Mouse (Mus musculus) MEL (cell line): ENCODE measurements at regions not wholly inside any gene's neighbourhood (a gene's known extent, or its start where the extent isn't known, plus 50 kb on each side); places are given as distances from the start of the nearest gene placed in this dataset.

Experiments
- DNase-seq: peaks from one replicate; pipeline ENCODE4 v3.0.0; 2011; ENCODE audit warnings: low read depth, low spot score
- H3K27ac ChIP-seq: 2 replicates; pipeline ENCODE4 v1.5.1; 2012; ENCODE audit warnings: low read depth, mild to moderate bottlenecking, control low read depth, low read length, moderate library complexity; ENCODE audit not compliant: control insufficient read depth
- H3K27me3 ChIP-seq, 2 experiments: fragments of 150-350 bp in 1 of 2; sonication (generic) in 1 of 2; 2 replicates each; pipeline ENCODE4 v1.6.1; 2012; ENCODE audit warnings: low read length in 2 of 2, mild to moderate bottlenecking in 2 of 2, improper control_type of control experiment in 1 of 2, moderate library complexity in 1 of 2; ENCODE audit not compliant: insufficient read depth in 2 of 2, control insufficient read depth in 1 of 2
- H3K36me3 ChIP-seq, 2 experiments: 2 replicates each; pipeline ENCODE4 v1.6.1; 2012 to 2014; ENCODE audit warnings: low read length in 2 of 2, improper control_type of control experiment in 1 of 2, inconsistent platforms in 1 of 2, mild to moderate bottlenecking in 1 of 2; ENCODE audit not compliant: insufficient read depth in 2 of 2, control insufficient read depth in 1 of 2
- H3K4me1 ChIP-seq, 2 experiments: fragments of 150-350 bp in 1 of 2; sonication (generic) in 1 of 2; 2 replicates each; pipeline ENCODE4 v1.6.1; 2012; ENCODE audit warnings: low read length in 2 of 2, improper control_type of control experiment in 1 of 2, mild to moderate bottlenecking in 1 of 2; ENCODE audit not compliant: insufficient read depth in 2 of 2, control insufficient read depth in 1 of 2
- H3K4me3 ChIP-seq, 2 experiments: fragments of 150-350 bp in 1 of 2; sonication (generic) in 1 of 2; 2 replicates each; pipeline ENCODE4 v1.5.1; 2012; ENCODE audit warnings: low read depth in 2 of 2, low read length in 2 of 2, mild to moderate bottlenecking in 2 of 2, moderate library complexity in 2 of 2, control low read depth in 1 of 2, improper control_type of control experiment in 1 of 2; ENCODE audit not compliant: control insufficient read depth in 1 of 2, insufficient read depth in 1 of 2
- H3K79me2 ChIP-seq: 2 replicates; pipeline ENCODE4 v1.6.1; 2012; ENCODE audit warnings: mild to moderate bottlenecking, low read length, moderate library complexity; ENCODE audit not compliant: control insufficient read depth, poor library complexity, insufficient read depth
- H3K9ac ChIP-seq: 2 replicates; pipeline ENCODE4 v1.6.1; 2012; ENCODE audit warnings: low read depth, mild to moderate bottlenecking, control low read depth, low read length, moderate library complexity; ENCODE audit not compliant: control insufficient read depth, poor library complexity, severe bottlenecking
- H3K9me3 ChIP-seq: fragments of 150-350 bp; sonication (generic); replicated peaks from 2 replicates; pipeline ENCODE4 v1.6.1; 2012; ENCODE audit warnings: mild to moderate bottlenecking, low read length, improper control_type of control experiment, moderate library complexity; ENCODE audit not compliant: insufficient read depth
- CHD2 ChIP-seq: IDR thresholded peaks from 2 replicates; pipeline ENCODE4 v1.6.1; 2011; ENCODE audit warnings: low read length, improper control_type of control experiment
- CTCF ChIP-seq, 3 experiments: IDR thresholded peaks in 2 of 3; conservative IDR thresholded peaks in 1 of 3; 2 replicates each; pipeline ENCODE4 v1.5.1; 2011 to 2012; ENCODE audit warnings: low read length in 3 of 3, low read depth in 2 of 3, mild to moderate bottlenecking in 2 of 3, improper control_type of control experiment in 1 of 3, inconsistent platforms in 1 of 3, mixed read lengths in 1 of 3, moderate library complexity in 1 of 3; ENCODE audit not compliant: control insufficient read depth in 1 of 3, insufficient read depth in 1 of 3, poor library complexity in 1 of 3, severe bottlenecking in 1 of 3
- E2F4 ChIP-seq: IDR thresholded peaks from 2 replicates; pipeline ENCODE4 v1.6.1; 2011; ENCODE audit warnings: low read depth, low read length, improper control_type of control experiment, borderline replicate concordance
- ELF1 ChIP-seq: IDR thresholded peaks from 2 replicates; pipeline ENCODE4 v1.6.1; 2014; ENCODE audit warnings: low read depth, mild to moderate bottlenecking, inconsistent platforms, low read length, improper control_type of control experiment, moderate library complexity
- ETS1 ChIP-seq: IDR thresholded peaks from 2 replicates; pipeline ENCODE4 v1.6.1; 2012; ENCODE audit warnings: low read depth, mild to moderate bottlenecking, inconsistent platforms, low read length, improper control_type of control experiment, moderate library complexity
- GABPA ChIP-seq: IDR thresholded peaks from 2 replicates; pipeline ENCODE4 v1.6.1; 2012; ENCODE audit warnings: low read depth, mild to moderate bottlenecking, inconsistent platforms, low read length, improper control_type of control experiment, moderate library complexity
- GATA1 ChIP-seq: IDR thresholded peaks from 2 replicates; pipeline ENCODE4 v1.6.1; 2011; ENCODE audit warnings: low read depth, low read length, improper control_type of control experiment
- JUND ChIP-seq: IDR thresholded peaks from 2 replicates; pipeline ENCODE4 v1.6.1; 2011; ENCODE audit warnings: low read depth, mild to moderate bottlenecking, improper control_type of control experiment, low read length
- KAT2A ChIP-seq: conservative IDR thresholded peaks from 2 replicates; pipeline ENCODE4 v1.6.1; 2012; ENCODE audit warnings: low read depth, low read length, improper control_type of control experiment, inconsistent platforms
- MAFK ChIP-seq: IDR thresholded peaks from 2 replicates; pipeline ENCODE4 v1.6.1; 2011; ENCODE audit warnings: low read depth, mild to moderate bottlenecking, low read length, improper control_type of control experiment, borderline replicate concordance
- MAX ChIP-seq: IDR thresholded peaks from 2 replicates; pipeline ENCODE4 v1.6.1; 2011; ENCODE audit warnings: low read length, improper control_type of control experiment
- MXI1 ChIP-seq: IDR thresholded peaks from 2 replicates; pipeline ENCODE4 v1.6.1; 2011; ENCODE audit warnings: mild to moderate bottlenecking, low read depth, low read length, improper control_type of control experiment
- MYC ChIP-seq: IDR thresholded peaks from 2 replicates; pipeline ENCODE4 v1.6.1; 2011; ENCODE audit warnings: low read depth, mild to moderate bottlenecking, low read length, improper control_type of control experiment, moderate library complexity
- NELFE ChIP-seq: IDR thresholded peaks from 2 replicates; pipeline ENCODE4 v1.6.1; 2011; ENCODE audit warnings: low read depth, low read length, improper control_type of control experiment
- NRF1 ChIP-seq: IDR thresholded peaks from 2 replicates; pipeline ENCODE4 v1.6.1; 2014; ENCODE audit warnings: low read depth, mild to moderate bottlenecking, inconsistent platforms, low read length, improper control_type of control experiment, moderate library complexity; ENCODE audit not compliant: poor library complexity, insufficient read depth, severe bottlenecking
- POLR2A ChIP-seq, 2 experiments: IDR thresholded peaks; 2 replicates each; pipeline ENCODE4 v1.6.1; 2011 to 2012; ENCODE audit warnings: low read length in 2 of 2, mild to moderate bottlenecking in 2 of 2, control low read depth in 1 of 2, improper control_type of control experiment in 1 of 2, low read depth in 1 of 2, moderate library complexity in 1 of 2; ENCODE audit not compliant: control insufficient read depth in 1 of 2, insufficient read depth in 1 of 2, poor library complexity in 1 of 2
- POLR2AphosphoS2 ChIP-seq: IDR thresholded peaks from 2 replicates; pipeline ENCODE4 v1.6.1; 2011; ENCODE audit warnings: low read length, improper control_type of control experiment
- RAD21 ChIP-seq: IDR thresholded peaks from 2 replicates; pipeline ENCODE4 v1.6.1; 2011; ENCODE audit warnings: mild to moderate bottlenecking, low read depth, low read length, improper control_type of control experiment
- SIN3A ChIP-seq: IDR thresholded peaks from 2 replicates; pipeline ENCODE4 v1.6.1; 2012; ENCODE audit warnings: low read length, improper control_type of control experiment, inconsistent platforms
- SMC3 ChIP-seq: IDR thresholded peaks from 2 replicates; pipeline ENCODE4 v1.6.1; 2011; ENCODE audit warnings: low read depth, low read length, improper control_type of control experiment
- TBP ChIP-seq: IDR thresholded peaks from 2 replicates; pipeline ENCODE4 v1.8.0; 2011; ENCODE audit warnings: low read depth, low read length, improper control_type of control experiment
- TCF12 ChIP-seq: IDR thresholded peaks from 2 replicates; pipeline ENCODE4 v1.6.1; 2014; ENCODE audit warnings: low read depth, mild to moderate bottlenecking, inconsistent platforms, low read length, improper control_type of control experiment, moderate library complexity
- USF1 ChIP-seq: IDR thresholded peaks from 2 replicates; pipeline ENCODE4 v1.6.1; 2014; ENCODE audit warnings: low read depth, mild to moderate bottlenecking, inconsistent platforms, low read length, improper control_type of control experiment, moderate library complexity
- ZC3H11A ChIP-seq: IDR thresholded peaks from 2 replicates; pipeline ENCODE4 v1.6.1; 2012; ENCODE audit warnings: low read depth, mild to moderate bottlenecking, inconsistent platforms, low read length, improper control_type of control experiment
- ZNF384 ChIP-seq: IDR thresholded peaks from 2 replicates; pipeline ENCODE4 v1.6.1; 2012; ENCODE audit warnings: low read depth, mild to moderate bottlenecking, inconsistent platforms, low read length, improper control_type of control experiment

DNA sequence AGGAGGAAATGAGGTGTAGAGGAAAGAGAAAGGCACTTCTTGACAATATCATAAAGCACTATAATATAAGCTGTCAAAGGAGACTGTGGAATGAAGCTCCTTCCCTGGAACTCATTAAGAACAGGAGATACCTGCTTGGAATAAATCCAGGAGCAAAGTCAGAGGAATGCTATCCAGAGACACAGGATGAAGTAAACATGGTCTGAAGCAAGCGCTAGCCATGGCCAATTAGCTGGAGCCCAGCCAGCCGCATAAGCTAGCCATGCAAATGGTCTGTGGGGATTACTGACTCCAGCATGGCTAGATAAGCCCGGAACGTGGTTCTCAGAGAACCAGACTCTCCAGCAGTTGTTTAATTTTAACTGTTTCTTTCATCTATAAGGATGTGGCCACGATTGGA lies 54.9 kb upstream of the Gpc3 start:
- Histone ChIP-seq H3K4me3 (no peak overlapping the region), H3K9ac (no peak overlapping the region), H3K36me3 (no peaks in the 10 kb centered on the region)
- no peak for DNase-seq
- TF ChIP-seq KAT2A (no peak), MAX (no peak), NRF1 (no peak), CHD2 (no peak), USF1 (no peak), TBP (no peak), E2F4 (no peak), ZNF384 (no peak), RAD21 (no peak), GATA1 (no peak), NELFE (no peak), GABPA (no peak), SIN3A (no peak), MAFK (no peak), ETS1 (no peak)
- TF ChIP-seq, all 39 proteins: peak for 0
- no peak overlapping the region for H3K27ac ChIP-seq
- H3K27me3 ChIP-seq, result no peaks in the 10 kb centered on the region
- no peaks in the 10 kb centered on the region for H3K9me3 ChIP-seq
- H3K79me2 ChIP-seq, result no peaks in the 10 kb centered on the region
- H3K4me1 ChIP-seq, result no peaks in the 10 kb centered on the region

DNA sequence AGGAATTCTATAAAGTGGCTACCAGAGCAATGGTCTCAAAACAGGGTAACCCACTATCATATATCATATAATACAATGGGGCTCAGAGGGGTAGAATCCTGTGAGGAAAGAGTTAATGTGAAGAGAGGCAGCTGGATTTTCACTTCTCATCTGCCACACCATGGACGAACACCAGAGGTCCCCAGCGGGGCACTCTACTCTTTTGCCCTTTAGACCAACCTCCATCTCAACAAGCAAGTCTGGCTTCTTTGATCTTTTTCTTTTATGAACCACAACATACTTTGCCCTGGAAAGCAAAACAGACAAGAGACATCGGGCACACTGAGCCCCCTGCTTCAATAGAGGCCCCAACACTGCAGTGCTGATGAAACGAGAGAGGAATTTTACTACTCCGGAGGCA lies 65.3 kb upstream of the Gpc3 start:
- peak in 2 of 3 experiments; percentile 8; a peak in 1 of 6 replicates for TF ChIP-seq CTCF (IDR thresholded peaks at IDR 0.05 in 2 of 3, conservative IDR thresholded peaks at IDR 0.05 in 1 of 3; ENCODE audit: control insufficient read depth in 1 of 3, insufficient read depth in 1 of 3, low read depth in 2 of 3, low read length in 3 of 3, poor library complexity in 1 of 3, severe bottlenecking in 1 of 3)
- TF ChIP-seq ZC3H11A, result no peak
- no peaks in the 10 kb centered on the region for H3K27me3 ChIP-seq
- H3K9ac ChIP-seq, result no peak overlapping the region
- peak; percentile 1 for DNase-seq
- no peaks in the 10 kb centered on the region for H3K79me2 ChIP-seq
- no peaks in the 10 kb centered on the region for H3K4me1 ChIP-seq
- H3K9me3 ChIP-seq, result no peaks in the 10 kb centered on the region
- no peak overlapping the region for H3K4me3 ChIP-seq
- H3K36me3 ChIP-seq, result no peaks in the 10 kb centered on the region
- H3K27ac ChIP-seq, result no peak overlapping the region

DNA sequence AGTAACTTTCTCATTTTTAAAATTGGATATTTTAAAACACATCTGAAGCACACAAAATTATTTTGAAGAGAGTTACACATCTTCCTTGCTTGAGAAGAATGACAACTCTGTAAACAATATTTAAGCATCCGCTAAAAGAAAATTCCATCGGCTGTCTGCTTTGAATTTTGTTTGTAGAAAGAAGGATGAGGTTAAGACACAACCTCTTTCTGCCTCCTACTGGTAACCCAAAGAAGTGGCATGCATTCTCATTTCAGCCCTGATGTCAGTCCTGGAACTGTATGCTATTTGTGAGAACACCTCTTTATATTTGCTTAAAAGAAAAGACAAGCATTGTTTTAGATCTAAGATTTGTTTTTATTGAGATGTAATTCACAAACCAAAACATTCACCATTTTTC lies 80.6 kb upstream of the Gpc3 start:
- TF ChIP-seq MAFK, result no peak
- no peak for TF ChIP-seq ELF1
- no peak for TF ChIP-seq ZNF384
- TF ChIP-seq CHD2, result no peak
- TF ChIP-seq POLR2A (IDR thresholded peaks at IDR 0.05; ENCODE audit: control insufficient read depth in 1 of 2, insufficient read depth in 1 of 2, low read depth in 1 of 2, low read length in 2 of 2, poor library complexity in 1 of 2), result no peak
- TF ChIP-seq MYC, result no peak
- TF ChIP-seq NRF1, result no peak
- TF ChIP-seq MXI1, result no peak
- no peak for TF ChIP-seq POLR2AphosphoS2
- TF ChIP-seq JUND, result no peak
- no peak for TF ChIP-seq SMC3
- TF ChIP-seq TCF12, result no peak
- DNase-seq, result no peak
- Histone ChIP-seq H3K27me3 (no peaks in the 10 kb centered on the region), H3K9me3 (no peaks in the 10 kb centered on the region), H3K4me1 (no peaks in the 10 kb centered on the region), H3K9ac (no peak overlapping the region), H3K79me2 (no peaks in the 10 kb centered on the region), H3K36me3 (no peaks in the 10 kb centered on the region), H3K4me3 (no peak overlapping the region), H3K27ac (no peak overlapping the region)
